Mouse (Mus musculus): ENCODE measurements around the gene Entpd7. TPM values are rescaled to one million over a fixed set of nuclear protein-coding genes. Genes with fewer than 3 reads are reported as not detected.

The Entpd7 gene
- total RNA-seq (2015) (16.6 and 17.8 TPM in 2 replicates), total RNA-seq (2017) (7.4 and 7.7 TPM in 2 replicates)

- ATAC-seq (ENCODE audit: poor library complexity, severe bottlenecking), result peak; percentile 98
Observed at GRCm38 (mm10) chr19:43689419-43690246, at the start of gene Entpd7. Entpd7 (plus strand) TSS chr19:43689672.

- ATAC-seq (ENCODE audit: poor library complexity, severe bottlenecking), result no peak
Observed at GRCm38 (mm10) chr19:43641833-43642232, 47.6 kb upstream of the Entpd7 start.

- ATAC-seq (ENCODE audit: poor library complexity, severe bottlenecking), result no peak
Observed at GRCm38 (mm10) chr19:43642843-43643242, 46.6 kb upstream of the Entpd7 start.

- ATAC-seq (ENCODE audit: poor library complexity, severe bottlenecking), result 0 out of 2 replicates have a peak, but pooled peaks have one; percentile 16
Observed at GRCm38 (mm10) chr19:43645508-43645907, 44.0 kb upstream of the Entpd7 start.

GRCm38 (mm10) chr19:43646852-43647251 lies 42.6 kb upstream of the Entpd7 start:
- no peak for ATAC-seq (ENCODE audit: poor library complexity, severe bottlenecking)

GRCm38 (mm10) chr19:43647261-43647660 lies 42.2 kb upstream of the Entpd7 start:
- ATAC-seq (ENCODE audit: poor library complexity, severe bottlenecking), result no peak

- ATAC-seq (ENCODE audit: poor library complexity, severe bottlenecking), result peak; percentile 97
Observed at GRCm38 (mm10) chr19:43648343-43648742, 41.1 kb upstream of the Entpd7 start.

- ATAC-seq (ENCODE audit: poor library complexity, severe bottlenecking), result no peak
Observed at GRCm38 (mm10) chr19:43651241-43651785, 38.2 kb upstream of the Entpd7 start.

- peak; percentile 91 for ATAC-seq (ENCODE audit: poor library complexity, severe bottlenecking)
Observed at GRCm38 (mm10) chr19:43655735-43656492, 33.6 kb upstream of the Entpd7 start.

GRCm38 (mm10) chr19:43659632-43660031 lies 29.8 kb upstream of the Entpd7 start:
- no peak for ATAC-seq (ENCODE audit: poor library complexity, severe bottlenecking)

- no peak for ATAC-seq (ENCODE audit: poor library complexity, severe bottlenecking)
Observed at GRCm38 (mm10) chr19:43660774-43661173, 28.7 kb upstream of the Entpd7 start.

- no peak for ATAC-seq (ENCODE audit: poor library complexity, severe bottlenecking)
Observed at GRCm38 (mm10) chr19:43662176-43662967, 27.1 kb upstream of the Entpd7 start.

- no peak for ATAC-seq (ENCODE audit: poor library complexity, severe bottlenecking)
Observed at GRCm38 (mm10) chr19:43663471-43663870, 26.0 kb upstream of the Entpd7 start.

- ATAC-seq (ENCODE audit: poor library complexity, severe bottlenecking), result no peak
Observed at GRCm38 (mm10) chr19:43665441-43666048, 23.9 kb upstream of the Entpd7 start.

GRCm38 (mm10) chr19:43666661-43667429 lies 22.6 kb upstream of the Entpd7 start:
- peak; percentile 41 for ATAC-seq (ENCODE audit: poor library complexity, severe bottlenecking)

GRCm38 (mm10) chr19:43667430-43667809 lies 22.1 kb upstream of the Entpd7 start:
- no peak for ATAC-seq (ENCODE audit: poor library complexity, severe bottlenecking)

GRCm38 (mm10) chr19:43669136-43669759 lies 20.2 kb upstream of the Entpd7 start:
- peak; percentile 86 for ATAC-seq (ENCODE audit: poor library complexity, severe bottlenecking)

GRCm38 (mm10) chr19:43671054-43671453 lies 18.4 kb upstream of the Entpd7 start:
- ATAC-seq (ENCODE audit: poor library complexity, severe bottlenecking), result no peak

Data from megakaryocyte, adult 5-6 weeks (primary cell).